Mouse (Mus musculus) intestine, embryonic 14.5 days (tissue): ENCODE results near the gene Susd2. TPM values are rescaled to one million over a fixed set of nuclear protein-coding genes. Genes with fewer than 3 reads are reported as not detected.

Experiments
- ATAC-seq: fragments of 200-750 bp; cut with Nextera tagmentation; replicated peaks from 2 replicates; pipeline ENCODE4 v1.8.0; 2017; ENCODE audit warnings: low read depth, moderate number of reproducible peaks, moderate TSS enrichment, moderate library complexity; ENCODE audit not compliant: low FRiP score, low TSS enrichment
- DNase-seq: peaks from one replicate; pipeline ENCODE4 v3.0.0-alpha.2; 2018; ENCODE audit warnings: low spot score
- H3K27ac ChIP-seq: fragments of 300-500 bp; sonication (generic); 2 replicates; pipeline ENCODE4 v1.5.1; 2014; ENCODE audit warnings: low read depth, mild to moderate bottlenecking, control low read depth
- H3K27me3 ChIP-seq: fragments of 300-500 bp; sonication (generic); replicated peaks from 2 replicates; pipeline ENCODE4 v1.6.1; 2014; ENCODE audit warnings: low read length, control low read depth; ENCODE audit not compliant: control insufficient read depth, insufficient read depth
- H3K36me3 ChIP-seq: fragments of 300-500 bp; sonication (generic); 2 replicates; pipeline ENCODE4 v1.6.1; 2014; ENCODE audit warnings: low read length, control low read depth; ENCODE audit not compliant: control insufficient read depth, insufficient read depth
- H3K4me1 ChIP-seq: fragments of 300-500 bp; sonication (generic); replicated peaks from 2 replicates; pipeline ENCODE4 v1.6.1; 2014; ENCODE audit warnings: low read length, control low read depth, mixed read lengths; ENCODE audit not compliant: control insufficient read depth, insufficient read depth
- H3K4me2 ChIP-seq: fragments of 300-500 bp; sonication (generic); 2 replicates; pipeline ENCODE4 v1.6.1; 2014; ENCODE audit warnings: low read length
- H3K4me3 ChIP-seq: fragments of 300-500 bp; sonication (generic); 2 replicates; pipeline ENCODE4 v1.5.1; 2014; ENCODE audit warnings: low read depth, low read length, control low read depth, mixed read lengths
- H3K9ac ChIP-seq: fragments of 300-500 bp; sonication (generic); 2 replicates; pipeline ENCODE4 v1.6.1; 2014; ENCODE audit warnings: mild to moderate bottlenecking, low read length
- H3K9me3 ChIP-seq: fragments of 300-500 bp; sonication (generic); 2 replicates; pipeline ENCODE4 v1.6.1; 2016; ENCODE audit warnings: low read length, control low read depth; ENCODE audit not compliant: control insufficient read depth
- WGBS: fragments of 180-500 bp; shearing (Covaris S2); extraction: QIAGEN DNeasy Blood & Tissue Kit; methylation state at CpG from one replicate; pipeline ENCODE4 v1.1.7; 2014; 5-methylcytosine and 5-hydroxymethylcytosine counted together
- polyA plus RNA-seq: library from polyadenylated mRNA; unstranded; fragments of >200 nt; fragmentation: Nextera tagmentation; extraction: Ambion mirVana; gene quantifications from 2 replicates; pipeline ENCODE4 v1.2.1, GENCODE M21; 2014

Susd2 gene
- polyA plus RNA-seq, 1 experiment from 2014 or later: 13.0 TPM

DNA sequence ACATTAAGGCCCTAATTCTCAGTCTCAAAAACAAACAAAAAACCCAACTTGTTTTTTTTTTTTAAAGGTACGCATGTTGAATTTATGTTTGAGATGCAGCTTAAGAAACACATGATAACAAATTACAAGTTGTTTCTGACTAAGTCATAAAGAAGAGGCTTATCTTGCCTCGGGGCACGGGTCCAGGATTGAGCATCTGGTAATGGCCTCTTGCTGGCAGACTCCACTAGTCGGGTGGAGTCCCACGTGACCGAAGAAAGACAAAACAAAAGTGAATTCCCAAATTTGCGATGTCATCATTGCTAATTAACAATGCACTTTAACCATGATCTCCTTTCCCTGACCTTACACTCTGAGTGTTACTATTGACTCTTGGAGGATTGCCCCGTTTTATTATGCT is 47.8 kb downstream of the Susd2 start:
- Histone ChIP-seq H3K9ac (no peak overlapping the region), H3K36me3 (no peaks in the 10 kb centered on the region), H3K27me3 (no peaks in the 10 kb centered on the region), H3K27ac (no peak overlapping the region), H3K9me3 (peaks cover 11% of the 10 kb centered on the region; the same call in 1 of the 2 replicates), H3K4me1 (no peaks in the 10 kb centered on the region; the same call in 1 of the 2 replicates), H3K4me3 (no peak overlapping the region), H3K4me2 (no peak overlapping the region)
- 74% methylated on average over 8 of the region's 8 CpGs for WGBS
- ATAC-seq: no peak
- DNase-seq: no peak

DNA sequence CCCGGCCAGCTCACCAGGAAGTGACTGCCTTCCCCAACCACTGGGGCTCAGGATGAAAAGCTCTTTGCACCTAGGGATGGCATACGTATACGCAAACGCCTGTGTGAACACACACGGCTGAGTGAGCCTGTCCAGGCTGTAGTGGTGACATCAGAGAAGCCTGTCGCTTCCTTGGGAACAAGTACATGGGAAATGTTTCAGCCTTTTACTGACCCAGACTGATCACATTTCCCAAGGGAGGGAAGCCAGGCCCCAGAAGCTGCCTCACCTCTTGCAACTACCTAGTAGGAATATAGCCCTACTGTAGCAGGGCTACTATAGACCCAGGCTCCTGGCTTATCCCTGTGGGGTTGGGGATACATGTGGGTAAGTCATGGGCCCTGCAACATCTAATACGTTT is 51.2 kb downstream of the Susd2 start:
- Histone ChIP-seq H3K36me3 (no peaks in the 10 kb centered on the region), H3K4me1 (peaks cover 14% of the 10 kb centered on the region), H3K27me3 (no peaks in the 10 kb centered on the region), H3K27ac (no peak overlapping the region), H3K9ac (no peak overlapping the region), H3K4me2 (no peak overlapping the region), H3K4me3 (no peak overlapping the region), H3K9me3 (peaks cover 6% of the 10 kb centered on the region; the same call in 1 of the 2 replicates)
- DNase-seq (no peak), ATAC-seq (no peak)
- 63% methylated on average over 7 of the region's 7 CpGs for WGBS

DNA sequence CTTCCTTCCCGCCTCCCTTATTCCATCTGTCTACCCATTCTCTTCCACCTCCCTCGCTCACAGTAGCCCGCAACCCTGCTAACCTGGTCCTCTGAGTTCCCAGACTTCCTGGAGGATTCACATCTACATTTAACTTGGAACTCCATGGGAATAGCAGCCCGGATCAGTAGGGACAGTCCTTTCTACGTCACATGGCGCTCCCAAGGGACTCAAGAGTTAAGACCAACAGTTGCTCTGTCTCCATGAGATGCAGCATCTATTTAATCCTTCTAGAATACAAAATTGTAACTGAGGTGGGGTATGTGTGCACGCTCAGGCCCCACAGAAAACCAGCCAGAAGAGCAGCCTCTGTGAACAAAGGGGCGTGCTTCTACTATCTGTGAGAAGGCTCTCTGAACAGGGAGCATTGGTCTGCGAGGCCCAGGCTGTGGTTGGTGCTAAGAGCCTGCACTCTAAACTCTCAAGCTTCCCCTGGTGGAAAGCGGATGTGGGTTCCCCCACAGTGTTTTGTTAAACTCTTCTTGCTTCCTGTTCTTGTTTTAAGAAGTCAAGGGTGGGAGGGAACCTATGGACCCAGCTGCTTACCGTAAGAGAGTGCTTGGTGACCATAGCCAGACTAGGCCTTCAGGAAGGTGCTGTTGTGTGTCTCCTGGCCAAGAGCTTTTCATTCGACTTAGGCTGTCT is 52.5 kb downstream of the Susd2 start:
- WGBS: 68% methylated on average over 12 of the region's 12 CpGs
- Histone ChIP-seq H3K4me2 (0 out of 2 replicates have a peak overlapping the region, but pooled peaks have one; percentile 47), H3K4me3 (no peak overlapping the region), H3K9ac (no peak overlapping the region), H3K36me3 (no peaks in the 10 kb centered on the region), H3K27ac (0 out of 2 replicates have a peak overlapping the region, but pooled peaks have one; percentile 7), H3K9me3 (no peaks in the 10 kb centered on the region), H3K27me3 (no peaks in the 10 kb centered on the region), H3K4me1 (peaks cover 14% of the 10 kb centered on the region)
- ATAC-seq (no peak), DNase-seq (no peak)

DNA sequence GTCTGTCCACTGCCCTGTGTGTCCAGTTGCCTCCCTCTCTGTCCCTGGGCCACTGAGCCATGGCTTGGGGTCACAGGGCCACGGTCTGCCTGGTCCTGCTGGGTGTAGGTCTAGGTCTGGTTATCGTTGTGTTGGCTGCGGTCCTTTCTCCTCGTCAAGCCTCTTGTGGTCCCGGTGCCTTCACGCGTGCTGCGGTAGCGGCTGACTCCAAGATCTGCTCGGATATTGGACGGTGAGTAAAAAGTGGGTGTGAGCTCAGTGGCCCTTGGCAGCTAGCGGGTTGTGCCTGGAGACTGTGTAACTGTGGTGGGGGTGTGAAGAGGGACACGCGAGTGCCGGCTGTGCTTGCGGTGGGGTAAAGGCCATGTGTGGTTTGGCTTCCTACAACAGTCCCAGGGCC is 54.2 kb downstream of the Susd2 start:
- no peaks in the 10 kb centered on the region for H3K27me3 ChIP-seq
- H3K4me2 ChIP-seq: peak overlapping the region; percentile 47
- H3K4me3 ChIP-seq: peak overlapping the region; percentile 29
- peak overlapping the region; percentile 33 for H3K9ac ChIP-seq
- H3K9me3 ChIP-seq: no peaks in the 10 kb centered on the region
- H3K27ac ChIP-seq: peak overlapping the region; percentile 87
- WGBS: 55% methylated on average over 16 of the region's 16 CpGs
- no peak for DNase-seq
- no peaks in the 10 kb centered on the region for H3K36me3 ChIP-seq
- peaks cover 14% of the 10 kb centered on the region for H3K4me1 ChIP-seq
- ATAC-seq: no peak

DNA sequence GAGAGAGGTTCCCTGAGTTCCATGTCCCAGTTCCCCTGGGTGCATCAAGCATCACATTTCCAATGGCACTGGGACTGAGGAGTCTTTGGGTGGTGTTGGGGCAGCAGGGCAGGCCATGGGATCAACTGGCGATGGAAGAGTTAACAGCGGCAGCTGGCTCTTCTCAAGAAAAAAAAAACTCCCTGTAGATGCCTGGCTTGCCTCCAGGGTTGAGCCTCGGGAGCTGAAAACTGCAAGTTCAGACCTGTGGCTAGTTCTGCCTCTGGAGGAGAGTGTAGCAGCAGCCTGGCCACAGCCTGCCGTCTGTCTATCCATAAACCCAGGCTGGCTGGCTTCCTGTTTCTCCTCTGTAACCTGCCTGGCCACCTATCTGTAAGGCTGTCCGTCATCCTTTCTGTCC is 54.7 kb downstream of the Susd2 start, which contains the start of gene Ggt5:
Gene Ggt5 (plus strand): TSS at position 212 of the 400 bp plus-strand sequence.
- ATAC-seq: 0 out of 2 replicates have a peak, but pooled peaks have one; percentile 30
- Histone ChIP-seq H3K4me3 (peak within 1 kb of the TSS; percentile 29), H3K4me1 (peaks cover 14% of the 10 kb centered on the region; the same call in 1 of the 2 replicates), H3K9me3 (no peaks in the 10 kb centered on the region), H3K27ac (peak within 1 kb of the TSS; percentile 87), H3K36me3 (no peaks in the 10 kb centered on the region), H3K9ac (peak within 1 kb of the TSS; percentile 33), H3K27me3 (no peaks in the 10 kb centered on the region), H3K4me2 (peak within 1 kb of the TSS; percentile 47)
- 14% methylated on average over 5 of the region's 5 CpGs for WGBS
- DNase-seq: peak; percentile 82

DNA sequence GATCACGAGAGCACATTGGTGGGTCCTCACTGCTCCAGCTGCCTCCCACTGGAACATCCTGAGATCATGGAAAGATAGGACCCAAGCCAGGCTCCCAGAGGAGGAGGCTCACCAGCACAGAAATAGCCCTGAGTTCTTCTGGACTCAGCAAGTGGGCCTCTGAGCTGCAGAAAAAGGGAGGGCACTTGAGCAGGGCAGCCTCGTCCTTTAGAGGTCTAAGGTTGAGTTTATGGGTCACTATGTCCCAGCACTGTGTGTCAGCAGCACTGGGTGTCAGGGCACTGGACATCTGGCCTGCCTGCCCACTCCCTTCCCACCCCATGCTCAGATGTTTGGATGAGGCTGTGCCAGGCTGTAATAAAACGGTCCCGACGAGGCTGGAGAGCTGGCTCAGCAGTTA is 55.5 kb downstream of the Susd2 start:
- 43% methylated on average over 5 of the region's 5 CpGs for WGBS
- Histone ChIP-seq H3K27ac (no peak overlapping the region), H3K9me3 (no peaks in the 10 kb centered on the region), H3K36me3 (no peaks in the 10 kb centered on the region), H3K9ac (no peak overlapping the region), H3K27me3 (no peaks in the 10 kb centered on the region), H3K4me3 (no peak overlapping the region), H3K4me2 (no peak overlapping the region), H3K4me1 (peaks cover 14% of the 10 kb centered on the region; the same call in 1 of the 2 replicates)
- DNase-seq (no peak), ATAC-seq (no peak)

DNA sequence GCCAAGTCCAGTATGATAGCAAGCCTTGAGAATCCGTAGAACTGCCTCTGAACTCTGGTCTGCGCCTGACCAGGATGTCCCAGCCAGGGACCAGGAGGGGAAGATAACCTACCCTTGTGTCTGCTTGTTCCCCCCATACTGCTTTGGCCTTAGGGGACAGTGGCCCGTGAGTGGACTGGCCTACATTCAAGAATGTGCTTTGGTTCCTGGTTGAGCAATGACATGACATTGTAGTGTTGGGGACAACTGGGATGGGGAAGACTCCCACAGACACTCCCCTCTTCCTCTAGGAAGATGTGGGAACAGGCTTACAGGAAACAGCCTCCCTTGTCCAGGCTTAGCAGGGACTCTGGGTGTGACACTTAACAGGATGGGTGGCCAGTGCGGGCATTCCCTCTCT is 56.0 kb downstream of the Susd2 start:
- no peak for DNase-seq
- no peaks in the 10 kb centered on the region for H3K9me3 ChIP-seq
- H3K27ac ChIP-seq: no peak overlapping the region
- H3K4me3 ChIP-seq: no peak overlapping the region
- H3K4me1 ChIP-seq: peaks cover 14% of the 10 kb centered on the region; the same call in 1 of the 2 replicates
- H3K4me2 ChIP-seq: no peak overlapping the region
- ATAC-seq: no peak
- H3K9ac ChIP-seq: no peak overlapping the region
- no peaks in the 10 kb centered on the region for H3K36me3 ChIP-seq
- WGBS: 82% methylated on average over 4 of the region's 4 CpGs
- no peaks in the 10 kb centered on the region for H3K27me3 ChIP-seq
